Comparison of ENCODE assay signal across 15 mouse cellular contexts in genomic region chr9:115230141-115230540, GRCm38 (mm10).
"Had no signal": no experiment of that assay in that cellular context is flagged by ENCODE, and none has a peak within 500 bp of the region (broad histone marks: within the 10 kb centered on the region; RNA-seq: fewer than 3 reads in every experiment).

No protein-coding gene starts in this region.

- H3K4me2 ChIP-seq: limb, embryonic 13.5 days; liver, embryonic 15.5 days; lung, embryonic 14.5 days; midbrain, embryonic 12.5 days; neural tube, embryonic 15.5 days had no signal

- H3K9ac ChIP-seq: limb, embryonic 13.5 days; liver, embryonic 15.5 days; lung, embryonic 14.5 days; midbrain, embryonic 12.5 days; neural tube, embryonic 15.5 days had no signal

- DNase-seq: kidney, postnatal 4 days; lung, embryonic 14.5 days; lung, postnatal 10 days; lung, postnatal 4 days; right cerebral cortex, adult 18-20 months; thymus, postnatal 4 days had no signal

- H3K9me3 ChIP-seq: limb, embryonic 13.5 days; liver, embryonic 15.5 days; midbrain, embryonic 12.5 days; neural tube, embryonic 15.5 days had no signal

- H3K4me1 ChIP-seq: limb, embryonic 13.5 days; liver, embryonic 15.5 days; neural tube, embryonic 15.5 days had no signal

- H3K27me3 ChIP-seq: limb, embryonic 13.5 days; liver, embryonic 15.5 days; midbrain, embryonic 12.5 days; neural tube, embryonic 15.5 days had no signal

- ATAC-seq: intestine, postnatal 0 days had no signal

- H3K4me3 ChIP-seq: layer of hippocampus, adult 2 months; limb, embryonic 13.5 days; liver, embryonic 15.5 days; midbrain, embryonic 12.5 days; myocyte; neural tube, embryonic 15.5 days had no signal

- H3K27ac ChIP-seq: kidney, postnatal 0 days; layer of hippocampus, adult 2 months; limb, embryonic 13.5 days; liver, embryonic 15.5 days; midbrain, embryonic 12.5 days; neural tube, embryonic 15.5 days; stomach, postnatal 0 days had no signal

- H3K36me3 ChIP-seq: liver, embryonic 15.5 days; midbrain, embryonic 12.5 days; neural tube, embryonic 15.5 days had no signal
